Mouse (Mus musculus) small intestine, adult 2 months (tissue): ENCODE results near the gene Iqca.

Source experiments
- CTCF ChIP-seq: fragments of 200-500 bp; IDR thresholded peaks from 2 replicates; pipeline ENCODE4 v1.5.1; 2012; ENCODE audit warnings: low read depth, mild to moderate bottlenecking, control low read depth, inconsistent platforms, low read length, moderate library complexity, mixed read lengths; ENCODE audit not compliant: insufficient replicate concordance, insufficient read length; ENCODE audit errors: extremely low read depth
- POLR2A ChIP-seq: fragments of 200-500 bp; IDR thresholded peaks from 2 replicates; pipeline ENCODE4 v1.6.1; 2012; ENCODE audit warnings: low read depth, mild to moderate bottlenecking, control low read depth, inconsistent platforms, low read length, moderate library complexity

DNA sequence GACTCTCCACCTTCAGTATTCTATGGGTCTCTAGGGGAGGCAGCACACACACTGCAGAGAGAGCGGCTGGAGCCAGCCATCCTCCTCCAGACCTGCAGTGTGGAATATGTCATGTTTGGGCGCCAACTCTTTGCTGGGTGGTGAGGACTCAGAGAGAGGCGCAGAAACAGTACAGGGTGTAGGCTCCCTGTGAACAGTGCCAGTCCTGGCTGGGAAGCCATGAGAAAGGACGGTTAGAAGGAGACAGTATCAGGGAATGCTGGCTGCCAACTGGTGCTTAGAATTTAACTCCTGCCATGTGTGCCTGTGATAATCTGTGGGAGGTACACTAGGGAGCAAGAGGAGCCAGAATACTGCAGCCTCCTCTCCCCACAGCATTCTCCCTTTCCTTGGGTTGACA is 98.2 kb downstream of the Iqca start:
- no peak for TF ChIP-seq CTCF
- no peak for TF ChIP-seq POLR2A
